Mouse (Mus musculus) cortical plate, adult 2 months (tissue): ENCODE results near the gene Olfr1564.
"Not testable (repeated sequence)": the region's sequence is repeated elsewhere in the genome, so short reads cannot be mapped to it uniquely, and the experiment has no call there.

ENCODE experiments used
- CTCF ChIP-seq: fragments of 200-500 bp; IDR thresholded peaks from 2 replicates; pipeline ENCODE4 v1.5.1; 2011; ENCODE audit warnings: mild to moderate bottlenecking, control low read depth, low read length; ENCODE audit not compliant: insufficient read depth; ENCODE audit errors: extremely low read depth
- POLR2A ChIP-seq: fragments of 200-500 bp; IDR thresholded peaks from 2 replicates; pipeline ENCODE4 v1.6.1; 2011; ENCODE audit warnings: mild to moderate bottlenecking, low read length, control low read depth; ENCODE audit not compliant: insufficient read depth; ENCODE audit errors: extremely low read depth

- TF ChIP-seq POLR2A, CTCF: not testable (repeated sequence)
These were observed 33.2 kb upstream of the Olfr1564 start, which contains the start of gene Zfp955a for GRCm38 (mm10) chr17:33254530-33255318.
